Mouse (Mus musculus) heart, postnatal 0 days (tissue): ENCODE measurements at regions not wholly inside any gene's neighbourhood (a gene's known extent, or its start where the extent isn't known, plus 50 kb on each side); places are given as distances from the start of the nearest gene placed in this dataset.

Experiments
- CTCF ChIP-seq: IDR thresholded peaks from 2 replicates; pipeline ENCODE4 v1.5.1; 2016; ENCODE audit warnings: antibody characterized with exemption, control low read depth, low read depth
- EP300 ChIP-seq: IDR thresholded peaks from 2 replicates; pipeline ENCODE4 v1.6.1; 2016; ENCODE audit warnings: antibody characterized with exemption, low read depth

DNA sequence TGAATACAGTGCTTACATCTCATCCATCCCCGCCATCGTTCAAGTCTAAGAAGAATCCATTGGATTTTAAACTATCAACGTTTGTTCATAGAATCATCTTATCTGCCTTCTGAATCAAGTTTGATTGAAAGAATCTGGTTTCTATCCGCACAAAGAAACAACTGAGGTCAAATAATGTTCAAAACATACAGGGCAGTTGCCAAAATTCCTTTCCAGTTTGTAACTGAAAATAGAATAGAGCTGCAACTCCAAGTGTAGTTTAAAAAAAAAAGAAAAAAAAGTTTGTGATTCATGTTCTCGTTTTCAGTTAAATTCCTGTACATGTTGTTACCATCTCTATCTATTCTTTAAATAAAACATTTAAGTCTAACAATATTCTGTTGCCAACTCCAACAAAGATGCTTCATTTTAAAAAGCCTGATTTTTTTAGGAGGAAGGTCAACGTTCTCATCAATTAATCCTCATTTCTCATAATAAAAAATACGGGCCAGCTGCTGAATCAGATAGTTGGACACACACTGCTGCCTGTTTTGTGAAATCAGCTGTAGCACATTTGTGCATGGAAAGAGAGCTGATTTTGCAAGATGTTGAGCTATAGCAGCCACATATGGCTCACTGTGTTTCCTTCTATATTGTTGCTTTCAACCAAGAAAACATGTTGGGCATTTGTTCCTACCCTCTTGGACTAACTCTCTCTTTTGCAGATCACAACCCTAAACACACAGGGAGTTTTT, 712.1 kb upstream of the Tenm3 start:
- TF ChIP-seq CTCF (no peak), EP300 (no peak)
